ENCODE assay signal across 15 mouse cellular contexts in the genomic region with DNA sequence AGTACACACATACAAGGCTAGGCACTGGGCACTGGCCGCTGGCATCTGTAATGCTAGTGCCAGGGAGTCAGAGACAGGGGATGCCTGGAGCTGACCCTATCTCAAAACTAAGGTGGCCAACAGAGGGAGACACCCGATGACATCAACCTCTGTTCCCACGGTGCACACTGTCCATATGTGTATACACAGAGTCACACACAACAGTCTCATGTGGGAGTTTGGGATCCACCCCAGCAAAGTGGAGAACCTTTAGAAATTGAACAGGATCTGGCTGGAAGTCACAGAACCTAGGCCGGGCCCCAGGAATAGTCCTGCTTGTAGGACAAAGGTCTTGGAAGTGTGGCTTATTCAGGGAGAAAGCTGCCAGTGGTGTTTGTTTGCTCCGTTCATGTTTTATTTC. TPM values are rescaled to one million over a fixed set of nuclear protein-coding genes. Genes with fewer than 3 reads are reported as not detected.
DNase-seq lines count a peak whose midpoint lies in the region; ATAC-seq and TF ChIP-seq lines count a peak whose summit lies in the region.
"Had no signal": no experiment of that assay in that cellular context is flagged by ENCODE, and none has a peak within 500 bp of the region (broad histone marks: within the 10 kb centered on the region; RNA-seq: fewer than 3 reads in every experiment).

No protein-coding gene starts in this region.

- no peak overlapping the region for H3K4me3 ChIP-seq in hindbrain, embryonic 13.5 days
- no peak overlapping the region for H3K4me3 ChIP-seq in hindbrain, embryonic 11.5 days (ENCODE audit: low read depth, low read length)
- no peak overlapping the region for H3K4me3 ChIP-seq in neural tube, embryonic 13.5 days
- 0 out of 2 replicates have a peak overlapping the region, but pooled peaks have one; percentile 12 for H3K4me3 ChIP-seq in cortical plate, adult 2 months (ENCODE audit: insufficient read depth, low read length)
- no peak overlapping the region for H3K4me3 ChIP-seq in lung, adult 2 months (replicated peaks; ENCODE audit: extremely low read depth, low read depth, low read length)
- H3K4me3 ChIP-seq: heart, adult 2 months; heart, embryonic 15.5 days; limb, embryonic 12.5 days had no signal

- no peak for DNase-seq in hindbrain, embryonic 11.5 days (ENCODE audit: low spot score)
- no peak for DNase-seq in neural tube, embryonic 10.5 days (ENCODE audit: extremely low spot score, low spot score)
- DNase-seq in adrenal gland, adult (ENCODE audit: inconsistent age in 2 of 2, low spot score in 1 of 2) = no peak
- DNase-seq in lung, adult 2 months = no peak
- DNase-seq: embryo, embryonic 11 days; gastrocnemius, postnatal 14 days; heart, adult 2 months; thymus, postnatal 14 days had no signal

- peaks cover 59% of the 10 kb centered on the region for H3K36me3 ChIP-seq in hindbrain, embryonic 13.5 days
- H3K36me3 ChIP-seq in hindbrain, embryonic 11.5 days (ENCODE audit: control insufficient read depth, insufficient read depth, low read length) = peaks cover 10% of the 10 kb centered on the region
- peaks cover 60% of the 10 kb centered on the region for H3K36me3 ChIP-seq in neural tube, embryonic 13.5 days
- H3K36me3 ChIP-seq: heart, embryonic 15.5 days had no signal

- H3K27me3 ChIP-seq in hindbrain, embryonic 13.5 days = no peaks in the 10 kb centered on the region
- no peaks in the 10 kb centered on the region for H3K27me3 ChIP-seq in hindbrain, embryonic 11.5 days (ENCODE audit: control insufficient read depth, insufficient read depth, low read length)
- H3K27me3 ChIP-seq in neural tube, embryonic 13.5 days = no peaks in the 10 kb centered on the region
- H3K27me3 ChIP-seq: heart, embryonic 15.5 days; limb, embryonic 12.5 days had no signal

- H3K27ac ChIP-seq in hindbrain, embryonic 13.5 days = no peak overlapping the region
- no peak overlapping the region for H3K27ac ChIP-seq in hindbrain, embryonic 11.5 days (ENCODE audit: low read depth, low read length)
- H3K27ac ChIP-seq in neural tube, embryonic 13.5 days (replicated peaks) = no peak overlapping the region
- H3K27ac ChIP-seq in cortical plate, adult 2 months (ENCODE audit: insufficient read depth, low read length) = peak overlapping the region; percentile 63
- H3K27ac ChIP-seq: heart, adult 2 months; heart, embryonic 15.5 days; limb, embryonic 12.5 days; liver, embryonic 14.5 days had no signal

- no peak overlapping the region for H3K4me2 ChIP-seq in hindbrain, embryonic 13.5 days
- no peak overlapping the region for H3K4me2 ChIP-seq in hindbrain, embryonic 11.5 days (replicated peaks; ENCODE audit: low read depth, low read length)
- no peak overlapping the region for H3K4me2 ChIP-seq in neural tube, embryonic 13.5 days
- H3K4me2 ChIP-seq: heart, embryonic 15.5 days; limb, embryonic 12.5 days had no signal

- TF ChIP-seq CTCF in cortical plate, adult 2 months (IDR thresholded peaks at IDR 0.05; ENCODE audit: extremely low read depth, insufficient read depth, low read length) = no peak
- TF ChIP-seq CTCF in lung, adult 2 months (IDR thresholded peaks at IDR 0.05; ENCODE audit: insufficient read depth, low read length) = no peak

- peaks cover 47% of the 10 kb centered on the region for H3K4me1 ChIP-seq in hindbrain, embryonic 13.5 days (replicated peaks)
- H3K4me1 ChIP-seq in hindbrain, embryonic 11.5 days (replicated peaks; ENCODE audit: control insufficient read depth, insufficient read depth, low read length) = 0 out of 2 replicates have a peak, but pooled peaks cover 2% of the 10 kb centered on the region
- peaks cover 51% of the 10 kb centered on the region for H3K4me1 ChIP-seq in neural tube, embryonic 13.5 days (replicated peaks)
- peaks cover 13% of the 10 kb centered on the region for H3K4me1 ChIP-seq in cortical plate, adult 2 months (ENCODE audit: control insufficient read depth, insufficient read depth, low read length)
- no peaks in the 10 kb centered on the region for H3K4me1 ChIP-seq in lung, adult 2 months (ENCODE audit: control insufficient read depth, insufficient read depth, low read length)

- no peaks in the 10 kb centered on the region for H3K9me3 ChIP-seq in hindbrain, embryonic 13.5 days
- H3K9me3 ChIP-seq in hindbrain, embryonic 11.5 days (ENCODE audit: control insufficient read depth, low read length) = no peaks in the 10 kb centered on the region
- H3K9me3 ChIP-seq in neural tube, embryonic 13.5 days = no peaks in the 10 kb centered on the region
- H3K9me3 ChIP-seq: heart, embryonic 15.5 days; limb, embryonic 12.5 days had no signal

- no peak for TF ChIP-seq POLR2A in cortical plate, adult 2 months (IDR thresholded peaks at IDR 0.05; ENCODE audit: extremely low read depth, insufficient read depth, low read length)
- TF ChIP-seq POLR2A in lung, adult 2 months (IDR thresholded peaks at IDR 0.05; ENCODE audit: borderline replicate concordance, extremely low read depth, low read depth, low read length) = no peak

- 89% methylated on average over 5 of the region's 5 CpGs for WGBS in hindbrain, embryonic 13.5 days
- WGBS in hindbrain, embryonic 11.5 days = 87% methylated on average over 5 of the region's 5 CpGs
- WGBS in neural tube, embryonic 13.5 days = 89% methylated on average over 5 of the region's 5 CpGs
- WGBS in lung, adult 2 months = 77% methylated on average over 5 of the region's 5 CpGs

- 0 out of 2 replicates have a peak overlapping the region, but pooled peaks have one; percentile 49 for H3K9ac ChIP-seq in hindbrain, embryonic 13.5 days
- no peak overlapping the region for H3K9ac ChIP-seq in hindbrain, embryonic 11.5 days (ENCODE audit: low read depth, low read length)
- 0 out of 2 replicates have a peak overlapping the region, but pooled peaks have one; percentile 14 for H3K9ac ChIP-seq in neural tube, embryonic 13.5 days
- H3K9ac ChIP-seq: heart, embryonic 15.5 days; limb, embryonic 12.5 days; liver, embryonic 14.5 days had no signal

- ATAC-seq in hindbrain, embryonic 13.5 days (ENCODE audit: low FRiP score) = no peak
- ATAC-seq in hindbrain, embryonic 11.5 days (ENCODE audit: low FRiP score) = no peak
- no peak for ATAC-seq in neural tube, embryonic 13.5 days (ENCODE audit: low read depth)
- ATAC-seq: intestine, embryonic 16.5 days had no signal

RNA-seq across cellular contexts. Expression of a gene that starts 2.8 kb away (rescaled TPM):
- 84.2 and 90.1 TPM in 2 replicates for polyA plus RNA-seq in hindbrain, embryonic 13.5 days (2015; fragmentation: Nextera tagmentation; extraction: Ambion mirVana)
- polyA plus RNA-seq in hindbrain, embryonic 11.5 days (2014; fragmentation: Nextera tagmentation; extraction: Ambion mirVana) = 66.7 and 78.4 TPM in 2 replicates
- polyA plus RNA-seq in neural tube, embryonic 13.5 days (2015; fragmentation: Nextera tagmentation; extraction: Ambion mirVana) = 103 and 113 TPM in 2 replicates
- polyA plus RNA-seq in cortical plate, adult 2 months (2012; rRNA removed) = 439 and 458 TPM in 2 replicates
- polyA plus RNA-seq in lung, adult 2 months (2012; rRNA removed) = 7.7 and 7.9 TPM in 2 replicates

RNA-seq across cellular contexts. Expression of a gene that starts 14.1 kb away (rescaled TPM):
- polyA plus RNA-seq in hindbrain, embryonic 13.5 days (2015; fragmentation: Nextera tagmentation; extraction: Ambion mirVana) = 3.1 and 4.3 TPM in 2 replicates
- 5.9 and 8.5 TPM in 2 replicates for polyA plus RNA-seq in hindbrain, embryonic 11.5 days (2014; fragmentation: Nextera tagmentation; extraction: Ambion mirVana)
- polyA plus RNA-seq in neural tube, embryonic 13.5 days (2015; fragmentation: Nextera tagmentation; extraction: Ambion mirVana) = 3.8 and 4.0 TPM in 2 replicates
- polyA plus RNA-seq in cortical plate, adult 2 months (2012; rRNA removed) = 3.2 and 4.1 TPM in 2 replicates
- polyA plus RNA-seq in lung, adult 2 months (2012; rRNA removed) = 15.9 and 24.9 TPM in 2 replicates

RNA-seq across cellular contexts. Expression of a gene that starts 14.2 kb away (rescaled TPM):
- polyA plus RNA-seq in hindbrain, embryonic 13.5 days (2015; fragmentation: Nextera tagmentation; extraction: Ambion mirVana) = 118 and 126 TPM in 2 replicates
- polyA plus RNA-seq in hindbrain, embryonic 11.5 days (2014; fragmentation: Nextera tagmentation; extraction: Ambion mirVana) = 82.1 and 85.2 TPM in 2 replicates
- polyA plus RNA-seq in neural tube, embryonic 13.5 days (2015; fragmentation: Nextera tagmentation; extraction: Ambion mirVana) = 120 and 123 TPM in 2 replicates
- polyA plus RNA-seq in cortical plate, adult 2 months (2012; rRNA removed) = 135 and 141 TPM in 2 replicates
- 141 and 163 TPM in 2 replicates for polyA plus RNA-seq in lung, adult 2 months (2012; rRNA removed)

RNA-seq across cellular contexts. Expression of a gene that starts 14.4 kb away (rescaled TPM):
- polyA plus RNA-seq in hindbrain, embryonic 13.5 days (2015; fragmentation: Nextera tagmentation; extraction: Ambion mirVana) = 0.43 and 0.66 TPM in 2 replicates
- 0.25 and 0.32 TPM in 2 replicates for polyA plus RNA-seq in hindbrain, embryonic 11.5 days (2014; fragmentation: Nextera tagmentation; extraction: Ambion mirVana)
- polyA plus RNA-seq in neural tube, embryonic 13.5 days (2015; fragmentation: Nextera tagmentation; extraction: Ambion mirVana) = 0.47 and 0.81 TPM in 2 replicates
- polyA plus RNA-seq in cortical plate, adult 2 months (2012; rRNA removed) = 0.19 and 0.38 TPM in 2 replicates
- polyA plus RNA-seq in lung, adult 2 months (2012; rRNA removed) = 0.21 and 0.55 TPM in 2 replicates

RNA-seq across cellular contexts. Expression of a gene that starts 20.3 kb away (rescaled TPM):
- 13.1 and 16.8 TPM in 2 replicates for polyA plus RNA-seq in hindbrain, embryonic 13.5 days (2015; fragmentation: Nextera tagmentation; extraction: Ambion mirVana)
- 17.4 and 18.7 TPM in 2 replicates for polyA plus RNA-seq in hindbrain, embryonic 11.5 days (2014; fragmentation: Nextera tagmentation; extraction: Ambion mirVana)
- polyA plus RNA-seq in neural tube, embryonic 13.5 days (2015; fragmentation: Nextera tagmentation; extraction: Ambion mirVana) = 19.0 and 27.3 TPM in 2 replicates
- 23.6 and 24.7 TPM in 2 replicates for polyA plus RNA-seq in cortical plate, adult 2 months (2012; rRNA removed)
- 14.5 and 21.5 TPM in 2 replicates for polyA plus RNA-seq in lung, adult 2 months (2012; rRNA removed)
